Mouse (Mus musculus) adrenal gland, postnatal 25 days (tissue): ENCODE measurements around the gene Ptprm. TPM values are rescaled to one million over a fixed set of nuclear protein-coding genes. Genes with fewer than 3 reads are reported as not detected.

Experiments used
- DNase-seq: peaks from one replicate; pipeline ENCODE4 v3.0.0; 2021; ENCODE audit warnings: mixed read lengths
- long read RNA-seq: library from polyadenylated mRNA; stranded (forward); transcript quantifications from one replicate; pipeline ENCODE4 v2.0.0, GENCODE M21; 2021
- total RNA-seq: library from RNA; stranded (reverse); gene quantifications from 2 replicates; pipeline ENCODE4 v1.2.3, GENCODE M21; 2021

Ptprm gene
- 39.4 and 41.0 TPM in 2 replicates for total RNA-seq
- long read RNA-seq, partial matches to known transcripts: 7 of 10 reads
- long read RNA-seq, other reads (novel, unspliced or antisense): 3 of 10 reads

DNA sequence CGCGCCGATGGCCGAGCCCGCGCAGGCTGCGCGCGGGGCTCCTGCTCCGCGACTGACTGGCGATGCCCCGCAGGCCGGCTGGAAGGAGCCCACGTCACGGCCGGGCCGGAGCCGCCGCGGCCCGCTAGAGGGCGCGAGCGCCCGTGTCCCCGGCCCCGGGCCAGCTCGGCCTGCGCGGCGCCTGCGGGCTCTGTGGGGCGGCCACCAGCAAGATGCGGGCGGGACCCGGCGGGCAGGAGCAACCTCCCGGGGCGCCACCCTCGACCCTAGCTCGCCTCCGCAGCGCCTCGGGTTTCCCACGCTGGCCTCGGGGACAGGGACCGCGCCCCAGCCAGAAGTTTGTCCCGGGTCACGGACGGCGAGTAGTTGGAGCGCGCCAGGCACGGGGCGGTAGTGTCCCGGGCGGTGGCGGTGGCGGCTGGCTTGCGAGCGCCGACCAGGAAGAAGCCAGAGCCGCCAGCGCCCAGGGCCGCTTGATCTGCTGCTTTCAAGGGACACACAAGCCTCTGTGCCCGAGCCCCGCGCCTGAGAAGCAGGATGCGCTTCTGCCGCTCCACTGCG, at the start of gene Ptprm:
Gene Ptprm, minus strand, starts transcription at position 7 of the 561 bp plus-strand sequence.
- DNase-seq: peak; percentile 90

DNA sequence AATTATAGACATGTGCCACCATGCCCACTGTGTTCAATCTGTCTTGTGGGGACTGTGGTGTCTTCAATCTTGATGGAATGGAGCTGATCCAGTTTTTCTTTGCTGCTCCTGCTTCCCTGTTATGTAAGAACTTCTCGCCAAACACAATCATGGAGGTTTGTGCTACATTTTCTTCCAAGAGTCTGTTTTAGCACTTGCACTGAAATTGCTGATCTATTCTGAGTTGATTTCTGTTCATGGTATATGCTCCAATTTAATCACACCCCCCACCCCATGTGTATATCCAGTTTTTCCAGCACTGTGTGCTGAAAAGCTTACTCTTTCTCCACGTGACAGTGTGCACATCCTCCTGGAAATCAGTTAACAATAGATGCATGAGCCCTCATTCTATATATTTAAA, 41.9 kb upstream of the Ptprm start:
- DNase-seq: no peak

DNA sequence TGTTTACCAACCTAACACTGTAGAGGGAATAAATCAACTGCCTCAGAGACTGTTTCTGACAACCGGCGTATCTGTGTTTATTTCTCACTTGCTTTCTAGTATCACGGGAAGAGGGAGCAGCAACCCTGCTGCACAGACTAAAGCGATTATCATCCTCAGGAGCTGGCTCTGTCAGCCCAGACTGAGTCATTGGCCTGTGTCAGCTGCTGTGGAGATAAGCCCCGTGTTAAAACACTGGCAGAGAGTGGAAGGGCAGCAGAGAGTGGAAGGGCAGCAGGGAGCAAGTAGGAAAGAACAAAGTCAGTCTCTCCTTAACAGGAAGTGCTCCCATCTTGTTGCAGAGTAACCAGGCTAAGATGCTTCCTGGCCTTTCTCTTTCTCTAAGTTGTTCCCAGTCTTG, 36.6 kb upstream of the Ptprm start:
- peak; percentile 35 for DNase-seq

DNA sequence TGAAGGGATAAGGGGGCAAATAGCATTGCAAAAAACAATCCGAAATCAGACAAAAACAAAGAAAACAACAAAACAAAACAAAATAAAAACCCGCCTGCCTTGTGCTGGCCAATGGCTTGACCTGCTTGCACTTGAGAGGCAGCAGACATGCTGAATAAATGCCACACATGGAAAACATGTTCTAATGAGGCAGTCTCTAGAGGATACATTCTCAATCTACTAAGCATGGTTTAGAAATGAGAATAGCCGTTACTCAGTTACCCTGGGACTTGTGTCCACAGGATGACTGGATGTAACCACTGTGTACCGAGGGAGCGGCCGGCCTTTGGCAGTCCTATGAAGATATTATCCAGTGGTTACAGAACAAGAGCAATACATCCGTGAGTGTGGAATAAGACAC, 33.9 kb upstream of the Ptprm start:
- DNase-seq: no peak

DNA sequence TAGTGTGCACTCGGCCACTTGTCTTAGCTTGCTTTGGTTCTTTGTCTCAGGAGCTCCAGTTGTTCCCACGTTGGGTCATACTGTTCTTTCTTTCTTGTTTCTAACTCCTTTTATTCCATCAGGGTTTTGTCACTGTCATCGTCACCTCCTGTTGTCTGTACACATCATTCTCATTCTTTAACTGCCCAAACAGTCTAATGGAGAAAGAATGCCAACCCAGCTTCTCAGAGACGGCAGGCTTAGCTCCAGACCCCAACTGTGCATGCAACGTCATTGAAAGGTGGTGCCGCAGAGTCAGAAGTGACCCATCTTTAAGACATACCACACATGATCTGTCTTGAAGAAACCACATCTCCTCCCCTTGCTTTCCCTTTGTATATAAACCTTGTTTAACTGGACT, 31.0 kb upstream of the Ptprm start:
- DNase-seq: no peak

DNA sequence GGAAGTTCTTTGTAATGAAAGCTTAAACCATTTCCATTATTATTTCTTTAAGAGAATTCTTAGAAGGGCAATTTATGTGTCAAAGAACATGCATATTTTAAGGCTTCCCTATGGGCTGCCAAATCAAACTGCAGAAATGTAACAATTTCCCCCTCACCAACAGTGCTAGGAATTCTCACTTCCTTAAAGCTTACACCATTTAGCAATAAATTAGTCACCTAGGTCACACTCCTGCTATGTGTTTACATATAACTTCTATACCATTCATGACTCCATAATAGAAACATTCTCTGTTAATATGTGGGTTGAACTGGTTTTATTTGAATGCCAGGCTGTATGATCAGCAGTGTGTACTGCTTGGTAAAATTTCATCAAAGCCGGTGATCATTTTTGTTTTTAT, 29.4 kb upstream of the Ptprm start:
- no peak for DNase-seq

DNA sequence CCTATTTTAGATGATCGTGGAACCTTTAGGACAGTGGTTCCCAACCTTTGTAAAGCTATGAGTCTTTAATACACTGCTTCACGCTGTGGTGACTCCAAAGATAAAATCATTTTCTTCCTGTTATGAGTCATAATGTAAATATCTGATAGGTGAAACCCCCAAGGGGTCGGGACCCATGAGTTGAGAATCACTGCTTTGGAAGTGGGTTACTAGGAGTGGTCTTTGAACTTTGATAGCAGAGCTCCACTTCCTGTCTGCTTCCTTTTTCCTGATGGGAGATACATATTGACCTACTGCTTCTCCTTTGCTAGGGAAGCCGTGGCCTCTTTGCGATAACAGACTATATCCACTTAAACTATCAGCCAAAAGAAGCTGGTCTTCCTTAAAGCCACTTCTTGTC, 27.4 kb upstream of the Ptprm start:
- DNase-seq: no peak

DNA sequence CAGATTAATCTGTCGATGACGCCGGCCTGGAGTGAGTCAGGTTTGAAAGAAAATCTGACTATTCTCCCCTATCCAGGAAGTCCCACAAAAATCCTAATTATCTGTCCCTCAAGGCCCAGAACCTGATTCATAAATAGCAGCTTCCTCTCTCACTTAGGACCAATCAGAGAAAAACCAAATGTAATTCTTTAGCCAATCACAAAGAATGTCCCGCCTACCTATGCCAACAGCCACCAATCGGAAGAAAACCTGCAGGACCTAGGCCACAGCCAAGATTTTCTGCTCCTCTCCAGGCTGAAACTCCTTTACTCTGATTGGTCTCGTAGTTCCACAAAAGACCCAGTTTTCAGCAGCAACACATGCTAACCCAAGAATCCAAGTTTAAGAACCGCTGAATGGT, 13.6 kb upstream of the Ptprm start:
- DNase-seq: no peak

DNA sequence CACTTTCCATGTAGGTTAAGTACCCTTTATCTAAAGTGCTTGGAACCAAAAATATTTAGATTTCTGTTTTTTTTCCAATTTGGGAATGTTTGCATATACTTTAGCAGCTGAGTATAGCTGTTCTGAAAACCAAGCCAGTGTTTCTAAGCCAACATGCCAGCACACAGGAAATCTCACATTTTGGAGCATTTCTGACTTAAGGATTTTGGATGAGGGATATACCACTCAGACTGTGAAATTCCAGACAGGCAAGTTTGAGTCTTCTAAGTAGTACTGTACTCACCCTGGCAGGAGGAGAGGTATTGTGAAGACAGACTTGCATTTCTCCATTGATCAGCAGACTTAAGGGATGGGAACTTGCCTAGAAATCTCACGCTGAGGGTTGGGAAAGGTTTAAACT, 10.2 kb upstream of the Ptprm start:
- no peak for DNase-seq

DNA sequence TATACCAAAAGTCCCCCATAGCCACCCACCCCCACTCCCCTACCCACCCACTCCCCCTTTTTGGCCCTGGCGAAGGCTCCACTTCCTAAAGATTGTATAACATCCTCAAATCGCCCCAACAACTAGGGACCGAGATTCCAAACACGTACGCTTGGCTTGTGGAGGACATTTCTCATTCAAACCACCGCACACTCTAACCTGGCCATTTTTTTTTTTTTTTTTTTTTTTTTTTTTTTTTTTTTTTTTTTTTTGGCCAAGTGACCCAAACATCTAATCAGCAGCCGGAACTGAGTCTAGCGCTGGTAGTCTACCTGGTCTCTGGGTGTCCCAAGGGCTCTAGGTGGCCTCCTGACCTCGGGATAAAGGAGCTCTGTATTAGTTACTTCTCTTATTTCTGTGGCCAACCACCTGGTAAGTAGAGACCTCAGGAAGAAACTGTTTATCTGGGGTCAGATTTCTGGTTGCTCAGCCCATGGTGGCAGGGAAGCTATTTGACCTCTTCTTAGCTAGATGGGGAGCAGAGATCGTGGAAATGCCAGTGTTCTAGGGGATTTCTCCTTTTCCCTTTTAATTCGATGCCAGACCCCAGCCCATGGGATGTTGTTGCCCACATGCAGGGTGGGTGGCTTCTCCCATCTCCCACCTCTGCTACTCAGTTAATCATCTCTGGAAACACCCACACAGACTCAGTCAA, 9.3 kb upstream of the Ptprm start:
- DNase-seq: no peak

DNA sequence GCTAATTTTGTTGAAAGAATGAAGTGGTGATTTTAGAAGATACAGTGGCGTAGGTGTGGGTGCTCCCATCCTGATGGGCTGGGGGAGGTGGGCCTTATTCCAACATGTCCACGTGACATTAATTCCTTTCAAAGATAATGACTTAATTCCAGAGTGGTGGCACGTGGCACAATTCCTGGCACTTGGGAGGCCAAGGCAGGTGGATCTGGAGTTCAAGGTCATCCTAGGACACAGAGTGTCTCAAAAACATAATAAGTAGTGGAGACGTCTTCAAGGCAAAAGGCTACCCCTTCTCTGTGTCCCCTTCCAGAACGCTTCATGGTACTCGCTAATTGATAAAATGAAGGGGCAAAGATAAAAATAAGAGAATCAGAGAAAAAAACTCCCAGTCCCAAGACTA, 7.9 kb upstream of the Ptprm start:
- no peak for DNase-seq

DNA sequence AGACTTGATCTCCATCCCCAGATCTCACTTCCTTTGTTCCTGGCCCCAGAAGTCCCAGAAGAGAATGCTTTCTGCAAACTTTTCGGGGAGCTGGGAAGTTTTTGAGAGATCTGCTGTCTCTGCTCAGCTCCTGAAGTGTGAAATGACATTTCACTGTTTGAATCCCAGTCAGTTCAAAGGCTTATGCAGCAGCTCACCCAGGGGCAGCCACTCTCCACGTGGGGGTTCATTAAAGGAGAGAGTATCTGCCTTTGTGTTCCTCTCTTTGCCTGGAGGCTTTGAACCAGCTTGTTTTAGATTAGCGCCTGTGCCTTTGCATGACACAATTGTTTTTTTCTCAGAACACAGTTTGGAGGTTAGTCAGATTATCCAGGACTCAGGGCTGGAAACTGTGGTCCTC, 6.3 kb upstream of the Ptprm start:
- no peak for DNase-seq

DNA sequence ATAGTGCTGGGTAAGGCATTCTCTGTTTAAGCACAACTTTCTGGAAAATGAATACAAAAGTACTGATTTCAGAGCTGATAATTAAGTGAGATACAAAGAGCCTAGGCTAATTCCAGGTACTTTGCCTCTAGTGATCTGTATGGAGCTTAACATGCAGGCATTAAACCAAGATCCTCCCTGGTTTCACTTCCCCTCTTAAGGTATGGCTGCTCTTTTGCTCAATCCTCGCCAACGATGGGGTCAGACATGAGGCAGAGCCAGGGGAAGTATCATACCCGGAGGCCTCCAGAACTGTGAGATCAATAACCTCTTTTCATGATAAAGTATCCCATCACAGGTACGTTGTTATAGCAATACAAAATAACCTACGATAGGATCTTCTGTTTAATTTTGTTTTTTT, 5.3 kb upstream of the Ptprm start:
- DNase-seq: no peak

DNA sequence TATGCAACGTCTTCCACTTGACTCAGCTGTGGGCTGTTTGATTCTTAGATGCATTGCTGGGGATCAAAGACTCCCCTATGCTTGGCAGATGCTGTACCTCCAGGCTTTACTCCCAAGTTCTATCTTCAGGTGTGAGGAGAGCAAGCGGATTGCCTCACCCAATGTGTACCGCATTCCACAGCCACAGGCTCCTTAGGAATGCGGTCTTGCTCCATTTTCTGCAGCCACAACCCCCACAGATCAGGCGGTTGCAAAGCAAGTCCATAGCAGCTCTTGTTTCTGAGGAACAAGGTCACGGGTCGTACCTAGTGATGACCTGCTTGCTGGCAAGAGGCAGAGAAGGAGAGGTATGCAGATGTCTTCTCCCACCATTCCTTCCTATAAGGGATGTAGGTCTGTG, 4.3 kb upstream of the Ptprm start:
- DNase-seq: no peak

DNA sequence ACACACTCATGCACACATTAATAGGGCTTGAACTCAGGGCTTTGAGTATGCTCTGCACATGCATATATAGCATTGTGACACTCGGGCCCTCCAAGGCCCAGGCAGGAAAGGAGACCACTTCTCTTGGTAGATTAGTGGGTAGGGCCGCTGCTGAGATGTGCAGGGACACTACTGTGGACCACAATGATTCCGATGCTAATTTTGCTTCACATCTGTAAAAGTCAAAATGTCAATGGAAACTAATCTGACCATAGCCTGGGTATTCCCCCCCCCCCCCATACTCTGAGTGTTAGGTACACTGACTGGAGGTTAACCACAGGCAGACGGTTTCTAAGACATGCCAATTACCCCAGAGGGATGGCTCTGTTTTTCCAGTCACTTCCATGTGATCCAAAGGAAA, 2.9 kb upstream of the Ptprm start:
- DNase-seq: no peak

DNA sequence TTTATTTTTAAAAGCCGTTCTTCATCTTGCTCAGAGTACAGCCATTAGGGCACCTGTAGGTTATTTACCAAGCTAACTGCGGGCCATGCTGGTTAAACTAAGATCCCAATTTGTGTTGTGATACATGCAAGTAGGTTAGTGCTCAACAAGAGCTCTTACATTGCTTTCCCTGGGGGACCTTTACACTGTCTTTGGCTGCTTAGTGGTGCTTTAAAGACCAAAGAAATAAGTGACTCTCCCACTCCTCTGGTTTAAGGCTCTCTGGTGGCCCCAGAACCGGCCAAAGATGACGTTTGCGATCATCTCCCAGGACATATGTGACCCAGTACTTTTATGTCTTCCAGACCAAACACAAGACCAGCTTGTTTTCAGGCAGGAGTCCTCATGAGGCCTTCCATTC, 994 bp upstream of the Ptprm start:
- no peak for DNase-seq

DNA sequence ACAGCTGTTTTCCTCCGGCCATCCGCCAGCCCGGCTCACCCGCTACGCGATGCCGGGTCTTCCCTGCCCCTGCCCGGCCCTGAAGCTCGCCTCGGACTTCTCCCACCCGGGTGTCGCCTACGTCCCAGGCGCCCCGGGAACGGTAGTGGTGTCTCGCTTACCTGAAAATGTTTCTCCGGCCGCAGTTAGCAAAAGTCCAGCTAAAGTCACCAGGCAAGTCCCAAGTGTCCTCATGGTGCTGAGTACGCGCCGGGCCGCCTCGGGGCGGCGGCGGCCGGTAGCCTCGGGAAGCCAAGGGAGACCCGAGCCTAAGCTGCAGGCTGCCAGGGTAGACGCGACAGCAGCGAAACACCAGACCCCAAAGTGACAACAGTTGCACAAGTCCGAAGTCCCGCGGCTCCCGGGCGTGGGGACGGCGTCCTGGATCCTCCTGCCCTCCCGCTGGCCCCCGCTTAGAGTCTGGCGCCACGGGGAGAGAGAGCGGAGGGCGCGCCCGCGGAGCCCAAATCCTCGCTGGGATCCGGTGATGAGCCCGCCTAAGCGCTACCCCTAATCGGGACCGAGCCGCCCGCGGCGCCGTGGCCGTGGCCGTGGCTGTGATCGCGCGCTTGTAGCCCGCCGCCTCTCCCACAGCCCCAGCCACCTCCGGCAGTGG, 334 bp downstream of the Ptprm start:
- DNase-seq: peak; percentile 65

DNA sequence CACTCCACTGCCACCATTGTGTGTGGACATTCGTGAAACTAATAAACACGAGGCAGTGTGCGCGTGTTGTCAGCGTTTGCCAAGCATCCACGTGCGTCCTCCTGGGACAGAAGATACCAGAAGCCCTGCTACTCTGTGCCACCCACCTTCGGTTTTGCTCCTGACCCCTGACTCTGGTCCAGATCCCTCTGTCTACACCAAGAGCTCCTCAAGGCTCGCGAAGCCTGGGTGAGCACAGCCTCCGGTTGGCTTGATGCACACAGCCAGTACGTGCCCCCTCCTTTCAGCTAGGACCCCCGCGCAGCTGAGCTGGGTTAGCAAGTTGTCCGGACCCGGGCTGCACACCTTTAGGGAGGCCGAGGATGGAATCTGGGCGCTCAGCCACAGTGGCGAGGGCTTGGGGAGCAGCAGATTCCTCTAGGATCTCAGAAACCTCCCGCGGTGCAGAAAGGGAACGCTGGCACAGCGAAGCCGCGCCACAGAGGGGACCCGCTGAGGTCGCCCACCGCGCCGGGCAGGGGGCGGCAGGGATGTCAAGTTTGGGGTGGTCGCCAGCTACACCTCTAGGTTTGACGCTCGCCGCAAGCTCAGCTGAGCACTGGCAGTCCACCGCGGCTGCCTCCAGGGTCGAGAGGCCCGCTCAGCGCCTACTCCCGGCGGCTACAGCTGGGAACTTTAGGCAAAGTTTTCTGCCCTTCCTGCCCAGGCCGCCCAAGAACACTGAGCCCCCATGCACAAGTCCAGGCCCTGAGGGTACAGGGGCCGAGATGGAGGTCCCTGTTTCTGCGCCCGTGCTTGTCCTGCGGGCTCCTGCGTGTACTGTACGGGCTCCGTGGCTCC, 1.1 kb downstream of the Ptprm start:
- peak; percentile 66 for DNase-seq

DNA sequence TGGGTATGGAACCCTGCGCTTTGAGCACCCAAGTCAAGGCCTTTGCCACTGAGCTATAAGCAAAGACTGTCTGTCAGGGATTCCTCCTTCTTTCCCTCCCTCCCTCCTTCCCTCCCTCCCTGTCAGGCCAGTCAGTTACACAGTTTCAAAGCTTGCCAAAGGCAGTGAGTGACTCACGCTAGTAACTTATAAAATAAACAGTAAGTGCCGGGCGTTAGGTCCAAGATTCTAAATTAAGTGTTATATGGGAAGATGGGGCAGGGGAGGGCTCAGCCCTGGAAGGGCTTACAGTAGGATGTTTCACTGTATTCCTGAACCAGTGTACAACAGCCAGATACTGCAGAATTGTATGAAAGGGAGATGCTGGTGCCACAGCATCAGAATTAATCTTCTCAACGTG, 2.8 kb downstream of the Ptprm start:
- DNase-seq: no peak

DNA sequence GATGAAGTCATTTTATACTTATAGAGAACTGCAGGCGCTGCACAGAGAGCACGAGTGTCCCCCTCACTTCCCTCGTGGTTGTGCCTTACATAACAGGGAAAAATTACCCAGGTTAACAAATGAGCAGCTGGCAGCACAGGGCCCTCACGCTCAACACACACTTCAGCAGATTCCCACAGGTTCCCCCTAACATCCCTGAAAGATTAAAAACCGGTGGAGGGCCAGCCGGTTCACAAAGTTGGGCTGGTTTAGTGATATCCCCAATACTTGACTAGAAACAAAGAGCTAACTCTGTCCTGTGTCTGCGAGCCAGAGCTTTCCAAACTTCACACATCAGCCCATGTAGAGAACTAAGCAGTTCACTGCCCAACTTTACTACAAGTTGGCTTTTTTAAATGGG, 3.7 kb downstream of the Ptprm start:
- DNase-seq: no peak

DNA sequence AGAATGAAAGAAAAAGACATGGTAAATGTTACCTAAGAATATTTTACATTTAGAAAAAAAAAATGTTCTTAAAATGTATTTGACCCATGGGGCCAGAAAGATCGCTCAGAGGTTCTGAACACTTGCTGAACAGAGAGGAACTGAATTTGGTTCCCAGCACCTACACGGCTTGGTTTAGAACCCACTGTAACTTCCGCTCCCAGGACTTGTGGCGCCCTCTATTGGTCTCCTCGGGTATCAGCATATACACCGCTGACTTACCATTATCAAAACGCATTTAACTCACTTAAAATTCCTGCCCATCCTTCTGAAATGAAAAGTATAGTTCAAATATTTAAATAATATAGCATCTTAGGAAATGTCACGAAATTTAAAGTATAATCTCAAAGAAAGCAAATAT, 4.7 kb downstream of the Ptprm start:
- DNase-seq: no peak

DNA sequence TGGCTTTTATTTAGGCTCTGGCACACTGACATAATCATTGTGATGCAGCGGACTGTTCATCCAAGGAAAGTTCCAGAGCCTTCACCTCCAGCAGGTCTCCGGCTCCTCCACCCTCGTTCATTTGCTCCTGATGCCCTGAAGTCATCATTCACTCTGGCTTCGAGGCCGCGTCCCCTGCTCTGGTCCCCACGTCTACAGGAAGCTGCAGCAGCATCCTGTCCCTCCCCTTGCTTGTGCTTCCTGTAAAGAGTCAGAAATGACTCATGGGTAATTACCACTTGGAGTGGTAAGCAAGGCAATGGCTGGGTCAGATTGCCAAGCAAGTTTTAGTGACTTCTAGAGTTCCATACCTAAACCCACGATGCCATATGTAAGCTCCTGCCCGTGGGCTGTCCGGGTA, 7.3 kb downstream of the Ptprm start:
- DNase-seq: no peak

DNA sequence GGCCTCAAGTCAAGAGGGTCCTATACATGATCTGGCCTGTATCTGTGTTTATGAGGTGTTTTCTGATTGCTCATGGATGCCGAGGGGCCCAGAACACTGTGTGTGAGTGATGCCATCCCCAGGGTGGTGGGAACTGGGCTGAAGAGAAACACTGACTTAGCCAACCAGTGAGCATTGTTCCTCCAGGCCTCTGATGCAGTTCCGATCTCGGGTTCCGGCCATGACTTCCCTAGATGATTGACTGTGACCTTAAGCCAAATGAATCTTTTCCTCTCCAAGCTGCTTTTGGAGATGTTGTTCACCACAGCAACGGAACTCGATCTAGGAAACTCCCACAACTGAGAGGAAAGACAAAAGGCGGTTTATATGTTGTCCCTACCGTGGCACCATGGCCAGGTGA, 9.1 kb downstream of the Ptprm start:
- no peak for DNase-seq
